Mouse (Mus musculus): ENCODE measurements at regions not wholly inside any gene's neighbourhood (a gene's known extent, or its start where the extent isn't known, plus 50 kb on each side); places are given as distances from the start of the nearest gene placed in this dataset.
"Not testable (repeated sequence)": the region's sequence is repeated elsewhere in the genome, so short reads cannot be mapped to it uniquely, and the experiment has no call there.

DNA sequence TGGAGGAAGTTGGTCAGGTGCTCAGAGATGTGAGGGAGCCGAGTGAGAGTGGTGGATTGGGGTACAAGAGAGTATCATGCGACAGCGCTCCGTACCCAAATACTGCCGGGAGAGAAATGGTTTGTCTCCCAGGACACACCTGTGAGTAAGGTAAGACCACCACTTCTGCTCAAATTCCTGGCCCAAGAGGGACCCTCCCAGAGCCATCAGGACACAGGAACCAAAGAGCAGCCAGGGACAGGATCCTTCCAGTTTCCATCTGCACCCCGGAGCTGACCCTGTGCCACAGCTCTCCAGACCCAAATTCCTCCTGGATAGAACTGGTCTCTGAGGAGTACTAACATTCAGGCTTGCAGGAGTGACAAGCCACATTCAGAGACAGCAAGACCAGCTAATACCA lies 185.2 kb upstream of the Peli2 start:
- no peak for DNase-seq

GRCm38 (mm10) chr14:47937081-47937651 lies 183.5 kb upstream of the Peli2 start:
- DNase-seq: no peak

- DNase-seq: no peak
These were observed 180.6 kb upstream of the Peli2 start for GRCm38 (mm10) chr14:47939781-47940590.

- no peak for DNase-seq
These were observed 178.0 kb upstream of the Peli2 start for GRCm38 (mm10) chr14:47942671-47943070.

DNA sequence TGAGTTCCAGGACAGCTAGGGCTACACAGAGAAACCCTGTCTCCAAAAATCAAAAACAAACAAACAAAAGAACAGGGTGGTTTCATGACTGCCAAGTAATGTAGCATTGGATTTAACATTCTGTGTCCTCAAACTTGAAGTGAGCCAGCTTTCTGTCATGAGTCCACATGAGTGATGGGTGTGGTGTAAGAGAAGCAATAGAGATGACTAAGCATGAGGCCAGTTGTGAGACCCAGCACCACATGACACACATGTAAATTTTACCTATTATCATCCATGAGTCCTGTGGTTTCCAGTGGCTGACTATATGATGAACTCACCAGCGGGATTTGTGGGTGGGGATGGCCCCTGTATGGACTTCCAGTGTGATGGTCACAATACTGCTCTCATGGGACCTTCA lies 176.0 kb upstream of the Peli2 start:
- no peak for DNase-seq

DNA sequence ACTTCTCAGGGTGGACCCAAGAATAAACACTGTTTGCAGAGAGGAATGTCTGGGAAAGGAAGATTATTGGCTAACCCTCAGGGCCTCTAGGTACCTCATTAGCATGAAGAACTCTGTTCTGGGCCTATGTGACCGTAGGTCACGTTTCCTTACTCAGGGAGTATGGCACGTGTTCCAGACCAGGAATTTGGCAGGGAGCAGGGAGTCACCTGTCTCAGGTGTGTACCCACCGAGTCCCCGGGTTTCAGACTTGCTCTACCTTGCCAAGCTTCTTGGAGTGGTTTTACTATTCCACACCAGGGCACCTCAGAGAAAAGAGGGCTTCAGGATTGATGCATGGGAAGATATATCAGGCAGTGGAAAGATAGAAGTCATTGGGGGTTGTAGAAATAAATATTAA lies 169.6 kb upstream of the Peli2 start:
- DNase-seq: no peak

DNA sequence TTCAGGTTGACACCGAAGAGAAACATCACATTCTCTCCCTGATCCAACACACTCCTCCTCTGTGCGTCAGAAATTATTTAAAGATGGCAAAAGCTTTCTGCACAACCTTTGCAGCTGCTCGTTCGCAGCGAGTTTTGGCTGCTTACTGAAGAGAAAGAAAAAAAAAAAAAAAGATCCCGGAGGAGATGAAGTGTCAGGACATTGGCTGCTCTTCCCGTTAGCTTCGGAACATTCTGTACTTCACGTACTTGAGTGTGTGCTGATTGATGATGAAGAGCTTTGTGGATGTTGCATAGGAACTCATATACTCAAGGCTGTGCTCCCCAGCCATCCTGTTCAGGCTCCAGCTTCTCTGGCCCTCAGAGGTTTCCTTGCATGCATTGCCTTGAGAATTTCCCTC lies 162.5 kb upstream of the Peli2 start:
- DNase-seq: no peak

DNA sequence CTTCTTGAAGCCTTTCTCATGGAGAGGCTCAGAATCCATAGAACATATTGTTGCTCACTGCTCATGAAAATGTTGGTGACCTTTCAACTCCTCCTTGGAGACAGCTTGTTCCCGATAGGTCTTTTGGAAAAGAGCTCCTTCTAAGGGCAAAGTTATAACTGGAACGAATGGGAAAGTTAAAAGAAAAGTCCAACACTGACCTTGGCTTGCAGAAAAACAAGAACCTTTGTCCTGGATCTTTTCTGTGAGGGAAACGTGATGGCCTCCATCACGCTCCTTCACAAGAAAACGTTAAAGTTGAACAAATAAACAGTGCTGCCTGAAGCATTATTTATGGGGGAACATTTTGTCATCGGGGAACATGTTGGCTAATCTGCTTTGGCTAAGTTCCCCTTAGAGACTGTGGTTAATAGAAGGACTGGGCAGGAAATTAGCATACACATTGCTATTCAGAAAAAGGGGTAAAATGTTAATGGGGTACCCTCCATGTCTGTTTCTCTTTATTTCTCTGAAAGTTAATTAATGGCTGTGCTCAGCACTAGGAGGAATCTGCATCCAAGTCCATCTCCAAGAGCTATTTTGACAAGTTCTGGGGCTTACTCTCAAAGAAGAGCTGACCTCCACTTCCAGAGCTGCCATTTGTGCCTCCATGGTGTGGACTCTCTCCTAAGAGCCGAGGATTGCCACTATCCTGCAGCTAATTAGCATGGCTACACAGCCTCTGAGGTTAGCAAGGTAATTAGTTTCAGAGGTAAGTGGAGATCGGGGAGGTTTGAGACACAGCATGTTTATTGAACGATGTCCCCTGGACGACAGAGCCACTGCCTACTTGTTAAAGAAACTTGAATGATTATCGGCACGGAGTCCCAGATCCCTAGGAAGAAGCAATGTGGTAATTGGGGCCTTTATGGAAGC lies 161.0 kb upstream of the Peli2 start:
- no peak for DNase-seq

DNA sequence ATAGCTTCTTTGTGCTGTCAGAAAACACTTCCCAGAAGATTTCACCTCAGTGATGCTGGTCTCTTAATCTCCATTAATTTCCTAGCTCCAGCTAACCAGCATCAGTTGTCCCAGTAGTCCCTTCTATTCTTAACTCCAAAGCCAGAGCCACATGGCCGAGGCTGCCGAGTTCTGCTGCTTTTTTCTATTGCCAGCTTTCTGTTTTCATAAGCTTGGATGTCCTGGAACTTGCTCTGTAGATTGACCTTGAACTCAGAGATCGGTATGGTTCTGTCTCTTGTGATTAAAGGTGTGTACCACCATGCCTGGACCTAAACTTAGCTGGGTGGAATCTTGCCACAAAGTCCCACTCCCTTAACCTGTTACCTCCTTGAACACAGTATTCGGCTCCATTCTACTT lies 155.8 kb upstream of the Peli2 start:
- not testable (repeated sequence) for DNase-seq

DNA sequence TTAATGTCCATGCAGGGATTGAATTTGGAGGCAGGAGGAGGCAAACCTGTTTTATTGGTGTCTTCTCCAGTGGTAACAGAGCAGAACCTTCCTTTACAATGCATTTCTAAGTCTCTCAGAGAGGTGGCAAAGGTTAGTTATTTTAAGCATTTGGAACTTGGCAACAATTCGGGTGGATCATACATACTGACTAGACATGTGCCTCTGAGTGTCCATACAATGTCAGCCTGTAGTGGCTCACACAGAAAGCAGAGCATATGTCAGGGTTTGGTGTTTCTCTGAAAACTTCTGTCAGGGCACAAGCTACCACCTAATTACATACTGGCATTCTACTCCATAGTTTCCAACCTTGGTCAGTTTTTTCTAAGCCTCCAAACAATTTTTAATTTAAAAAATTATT lies 150.8 kb upstream of the Peli2 start:
- DNase-seq: no peak

DNA sequence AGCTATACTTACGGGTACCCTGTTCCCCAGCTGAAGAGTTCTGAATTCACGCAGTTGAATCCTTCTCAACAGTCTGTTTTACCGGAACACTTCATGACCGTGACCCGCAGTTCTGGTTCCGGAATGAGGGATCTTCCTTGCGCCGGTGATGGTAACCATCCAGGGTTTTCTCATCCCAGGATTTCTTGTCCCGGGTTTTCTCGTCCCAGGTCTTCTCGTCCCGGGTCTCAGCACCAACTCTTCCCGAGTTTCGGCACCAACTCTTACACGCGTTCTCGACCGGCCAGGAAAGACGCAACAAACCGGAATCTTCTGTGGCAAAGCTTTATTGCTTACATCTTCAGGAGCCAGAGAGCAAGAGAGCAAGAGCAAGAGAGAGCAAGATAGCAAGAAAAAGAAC lies 147.5 kb upstream of the Peli2 start:
- not testable (repeated sequence) for DNase-seq

DNA sequence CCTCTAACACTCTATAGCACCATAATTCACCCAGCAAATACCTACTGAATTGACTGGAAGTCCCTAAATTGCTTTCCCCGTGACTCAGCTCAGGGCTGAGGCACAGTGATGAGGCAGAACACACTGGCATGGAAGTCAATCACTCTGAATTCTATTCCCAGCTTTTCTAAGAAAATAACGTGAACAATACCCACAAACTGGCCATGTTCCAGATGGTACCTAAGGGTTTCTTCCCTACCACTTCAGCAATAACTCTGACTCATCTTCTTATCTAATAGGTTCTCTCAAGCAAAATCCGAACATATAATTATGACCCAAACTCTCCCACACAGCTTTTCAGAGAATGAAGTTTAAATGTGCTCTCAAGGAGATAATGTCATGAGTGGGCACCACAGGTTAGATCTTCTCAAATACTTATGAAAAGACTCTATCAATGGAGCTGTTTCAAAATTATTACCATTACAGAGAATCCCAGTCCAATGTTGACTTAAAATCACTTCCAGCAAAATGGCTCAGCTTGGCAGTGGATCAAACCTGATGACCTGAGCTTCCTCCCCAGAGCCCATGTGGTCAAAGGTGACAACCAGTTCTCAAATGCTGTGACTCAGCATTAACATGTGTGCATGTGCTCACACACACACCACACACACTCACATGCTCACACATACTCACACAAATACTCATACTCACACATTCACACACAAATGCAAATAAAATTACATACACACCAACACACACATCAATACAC lies 137.5 kb upstream of the Peli2 start:
- DNase-seq: no peak

DNA sequence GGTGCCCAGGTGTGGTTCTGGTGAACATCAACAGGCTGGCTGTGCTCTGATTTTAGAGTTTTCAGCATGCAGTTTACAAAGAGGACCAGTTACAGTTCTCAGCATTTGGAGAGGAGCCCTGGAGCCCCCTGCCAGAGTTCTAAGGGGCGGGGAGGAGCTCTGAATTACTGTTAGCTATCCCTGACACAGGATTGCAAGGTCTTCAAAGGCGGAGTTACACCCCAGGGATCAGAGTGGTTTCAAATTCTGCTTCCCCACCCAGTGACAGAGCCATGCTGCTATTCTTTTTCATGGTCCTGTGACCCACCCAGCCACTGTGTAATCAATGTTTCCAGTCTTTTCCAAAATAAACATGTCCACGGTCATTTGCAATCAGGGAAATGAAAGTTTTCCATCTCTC lies 134.1 kb upstream of the Peli2 start:
- DNase-seq: no peak

GRCm38 (mm10) chr14:47986941-47987340 lies 133.7 kb upstream of the Peli2 start:
- no peak for DNase-seq

DNA sequence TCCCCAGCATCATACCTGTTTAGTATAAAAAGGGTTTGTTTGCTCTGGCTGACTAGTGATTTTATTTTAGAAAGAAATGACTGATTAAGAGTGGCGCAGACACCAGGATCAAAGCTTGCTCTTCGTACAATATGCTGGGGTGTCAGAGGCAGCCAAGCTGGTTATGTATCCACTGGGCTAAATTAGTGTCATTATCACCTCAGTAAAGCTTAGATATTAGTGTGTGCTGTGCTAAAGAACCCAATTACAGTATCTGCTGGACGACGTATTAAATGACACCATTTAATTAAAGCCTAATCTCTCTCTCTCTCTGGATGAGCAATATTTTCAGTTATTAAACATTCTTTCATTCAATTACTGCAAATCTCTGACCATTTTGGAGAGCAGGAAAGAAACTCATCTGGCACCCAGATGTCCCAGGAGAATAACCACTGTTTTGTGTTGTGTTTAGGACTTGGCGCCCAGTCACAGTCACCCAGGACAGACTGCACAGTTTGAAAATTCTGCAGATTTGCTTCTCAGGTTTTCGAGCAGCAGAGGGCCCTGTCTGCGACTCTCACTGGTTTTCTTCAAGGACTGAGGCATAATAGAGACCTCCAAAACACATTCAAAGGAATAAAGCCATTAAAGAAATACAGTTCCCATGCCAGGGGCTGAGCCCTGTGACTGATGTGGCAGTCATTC lies 133.1 kb upstream of the Peli2 start:
- DNase-seq: no peak

- DNase-seq: no peak
These were observed 132.5 kb upstream of the Peli2 start for GRCm38 (mm10) chr14:47988131-47988530.

DNA sequence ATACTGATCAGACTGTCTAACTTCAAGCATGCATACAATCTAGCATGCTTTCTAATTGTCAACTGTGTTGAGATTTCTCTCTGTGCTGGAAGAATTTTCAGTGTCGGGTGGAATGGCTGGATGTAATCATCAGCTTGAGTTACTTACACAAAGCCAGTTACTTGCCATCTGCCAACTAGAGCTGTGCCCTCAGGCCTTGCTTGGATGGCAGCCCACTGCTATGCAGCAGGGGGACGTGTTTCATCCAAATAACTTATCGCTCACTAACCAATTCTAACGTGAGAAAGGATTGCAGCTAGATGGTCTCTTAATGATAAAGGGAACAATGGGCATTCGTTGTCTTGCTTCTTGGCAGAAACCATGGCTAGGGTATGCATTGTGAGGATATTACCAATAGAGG lies 131.3 kb upstream of the Peli2 start:
- no peak for DNase-seq

GRCm38 (mm10) chr14:47990716-47991115 lies 129.9 kb upstream of the Peli2 start:
- DNase-seq: no peak

DNA sequence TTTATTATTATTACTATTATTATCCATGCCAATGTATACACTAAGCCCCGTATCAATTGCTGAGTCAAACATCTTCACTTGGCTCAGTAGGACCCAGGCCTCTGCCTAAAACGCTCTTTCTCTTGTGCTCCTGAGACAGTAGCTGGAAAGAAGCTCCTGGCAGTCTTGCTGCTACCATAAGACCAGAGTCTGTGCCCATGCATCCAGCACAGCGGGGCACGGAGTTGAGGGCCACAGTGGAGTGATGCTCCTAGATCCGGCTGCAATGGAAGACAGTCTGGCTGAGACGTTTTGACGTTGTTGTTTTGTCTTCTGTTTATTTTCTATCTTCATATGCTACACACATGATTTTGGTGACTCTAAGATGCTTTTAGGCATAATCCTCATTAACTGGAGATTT lies 129.1 kb upstream of the Peli2 start:
- no peak for DNase-seq

- no peak for DNase-seq
These were observed 128.5 kb upstream of the Peli2 start for GRCm38 (mm10) chr14:47992091-47992490.

DNA sequence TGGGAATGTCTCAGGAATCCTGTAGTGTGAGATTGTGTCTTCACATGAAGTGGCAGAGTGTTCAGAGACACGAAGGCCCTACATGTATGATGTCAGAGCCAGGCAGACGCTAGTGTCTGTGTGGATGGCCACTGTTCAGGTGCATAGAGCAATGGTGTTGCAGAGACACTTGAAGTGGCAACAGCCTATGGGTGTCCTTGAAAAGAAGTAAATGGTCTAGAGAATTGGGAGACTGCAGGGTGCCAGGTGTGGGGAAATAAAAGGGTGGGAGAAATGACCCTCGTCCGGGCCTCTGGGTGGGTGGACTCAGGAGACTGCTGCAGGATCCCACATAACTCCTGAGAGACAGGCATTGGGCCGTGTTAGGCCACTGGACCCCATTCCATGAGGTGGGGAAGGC lies 127.8 kb upstream of the Peli2 start:
- DNase-seq: no peak

- DNase-seq: no peak
These were observed 121.7 kb upstream of the Peli2 start for GRCm38 (mm10) chr14:47998936-47999335.

Data from thymus, postnatal 4 days (tissue).